Mouse (Mus musculus) heart, postnatal 14 days (tissue): ENCODE measurements at regions not wholly inside any gene's neighbourhood (a gene's known extent, or its start where the extent isn't known, plus 50 kb on each side); places are given as distances from the start of the nearest gene placed in this dataset.

Experiments
- DNase-seq, 2 experiments: peaks; one replicate each; pipeline ENCODE4 v3.0.0; 2021 to 2022
- intact Hi-C: fragments of 180-260 bp; cut with DNase I; formaldehyde crosslinking; loops from one replicate; pipeline ENCODE4 v1.15.1; 2025

GRCm38 (mm10) chr15:59712077-59712752 is 304.2 kb downstream of the 4933412E24Rik start:
- DNase-seq: no peak
- intact Hi-C loops: no loop called here

DNA sequence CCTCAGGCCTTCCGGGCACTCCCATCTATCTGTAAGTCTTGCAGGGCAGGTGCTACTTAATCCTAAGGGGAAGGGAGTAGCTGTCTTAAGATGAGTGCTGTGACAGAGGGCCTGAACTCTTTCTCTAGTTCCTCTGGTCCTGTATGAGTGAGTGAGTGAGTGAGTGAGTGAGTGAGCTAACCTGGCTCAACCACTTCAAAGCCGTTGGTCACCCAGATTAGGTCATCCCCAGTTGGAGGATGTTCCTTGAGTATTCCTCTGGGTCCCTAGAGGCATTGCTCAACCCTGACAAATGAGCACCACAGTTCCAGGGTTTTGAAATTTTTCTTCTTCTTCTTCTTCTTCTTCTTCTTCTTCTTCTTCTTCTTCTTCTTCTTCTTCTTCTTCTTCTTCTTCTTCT is 306.5 kb downstream of the 4933412E24Rik start:
- intact Hi-C loops: no loop called here
- DNase-seq: no peak

GRCm38 (mm10) chr15:59708402-59708801 is 308.0 kb downstream of the 4933412E24Rik start:
- DNase-seq: no peak
- intact Hi-C loops: no loop called here

DNA sequence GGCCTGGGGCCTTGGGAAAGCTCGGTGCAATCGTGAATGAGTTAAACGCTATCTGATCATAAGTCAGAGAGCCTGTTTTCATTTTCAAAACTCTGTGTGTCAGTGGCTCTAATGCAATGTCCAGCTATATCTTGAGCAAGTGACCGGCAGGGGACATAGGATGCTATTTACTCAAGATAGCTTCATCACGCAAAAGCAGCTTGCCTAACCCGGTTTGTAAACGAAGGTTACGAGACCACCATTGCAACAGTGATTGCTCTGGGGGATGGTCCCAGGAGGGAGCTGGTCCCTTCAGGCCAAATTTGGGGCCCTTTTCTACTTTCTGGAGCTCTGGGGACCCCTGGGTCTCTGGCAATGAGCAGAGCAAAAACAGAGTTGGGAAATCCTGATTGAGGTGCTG is 309.3 kb downstream of the 4933412E24Rik start:
- no peak for DNase-seq
- intact Hi-C loops: no loop called here
